Mouse (Mus musculus) thymus, postnatal 4 days (tissue): ENCODE measurements at regions not wholly inside any gene's neighbourhood (a gene's known extent, or its start where the extent isn't known, plus 50 kb on each side); places are given as distances from the start of the nearest gene placed in this dataset.
"Not testable (repeated sequence)": the region's sequence is repeated elsewhere in the genome, so short reads cannot be mapped to it uniquely, and the experiment has no call there.

Experiments
- DNase-seq: peaks from one replicate; pipeline ENCODE4 v3.0.0; 2021

DNA sequence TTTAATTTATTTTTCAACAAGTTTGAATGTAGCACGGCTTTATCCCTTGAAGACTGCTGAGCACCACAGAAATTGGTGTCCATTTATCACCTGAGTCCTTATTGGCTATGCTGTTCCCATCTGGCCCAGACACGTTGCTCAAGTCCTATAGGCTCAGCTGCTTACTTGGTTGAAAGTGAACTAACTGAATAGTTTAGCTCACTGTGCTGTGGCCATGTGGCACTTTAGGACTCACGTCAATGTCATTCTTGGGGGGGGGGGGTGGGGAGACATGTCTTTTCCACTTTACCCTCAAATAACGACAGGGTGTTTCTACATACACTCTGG, 263.1 kb downstream of the Trib2 start:
- DNase-seq: no peak

DNA sequence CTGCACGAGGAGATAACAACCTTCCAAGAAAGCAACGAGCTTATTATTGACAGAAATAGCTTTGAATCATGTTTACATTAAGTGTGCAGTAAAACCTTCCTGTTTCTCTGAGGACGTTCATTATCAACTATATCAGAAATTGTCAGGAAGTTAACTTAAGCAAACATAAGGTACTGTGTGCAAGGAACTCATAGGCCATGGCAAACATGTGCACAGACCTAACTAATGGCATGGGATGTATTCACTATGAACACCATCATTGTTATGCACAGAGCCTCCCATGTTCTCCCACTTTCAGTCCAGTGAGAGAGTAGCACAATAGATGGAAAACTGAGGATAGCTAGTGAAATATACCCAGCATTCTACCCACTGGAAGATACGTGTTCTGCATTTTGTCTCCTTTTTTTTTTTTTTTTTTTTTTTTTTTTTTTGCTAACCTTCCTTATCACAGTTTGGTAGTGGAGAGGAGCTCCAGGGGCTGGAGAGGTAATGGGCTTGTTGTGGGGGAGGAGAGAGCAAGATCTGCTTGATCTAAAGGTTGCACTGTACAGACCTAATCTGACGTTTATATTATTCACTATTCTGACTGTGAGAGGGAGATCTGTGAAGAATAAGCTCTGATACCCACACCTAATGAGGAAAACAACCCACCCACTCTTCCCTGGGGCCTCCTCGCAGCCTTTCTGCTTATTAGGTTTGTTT, 263.6 kb downstream of the Trib2 start:
- no peak for DNase-seq

DNA sequence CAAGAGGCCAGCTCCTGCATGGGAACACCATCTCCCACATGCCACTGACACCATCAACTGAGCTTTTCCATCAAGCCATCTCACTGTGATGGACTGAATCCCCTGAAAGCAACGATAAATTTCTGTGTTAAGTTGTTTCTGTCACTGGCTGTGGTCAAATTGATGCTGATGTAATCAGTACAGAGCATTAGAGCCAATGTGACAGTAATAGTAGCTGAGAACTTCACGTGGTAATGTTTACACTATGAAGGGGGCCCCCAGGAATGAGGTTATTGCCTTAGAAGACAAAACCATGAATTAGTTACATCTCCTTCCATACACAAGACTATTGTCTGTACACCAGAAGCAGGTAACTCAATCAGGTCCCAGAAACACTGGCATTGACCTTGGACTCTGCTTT, 264.5 kb downstream of the Trib2 start:
- no peak for DNase-seq

DNA sequence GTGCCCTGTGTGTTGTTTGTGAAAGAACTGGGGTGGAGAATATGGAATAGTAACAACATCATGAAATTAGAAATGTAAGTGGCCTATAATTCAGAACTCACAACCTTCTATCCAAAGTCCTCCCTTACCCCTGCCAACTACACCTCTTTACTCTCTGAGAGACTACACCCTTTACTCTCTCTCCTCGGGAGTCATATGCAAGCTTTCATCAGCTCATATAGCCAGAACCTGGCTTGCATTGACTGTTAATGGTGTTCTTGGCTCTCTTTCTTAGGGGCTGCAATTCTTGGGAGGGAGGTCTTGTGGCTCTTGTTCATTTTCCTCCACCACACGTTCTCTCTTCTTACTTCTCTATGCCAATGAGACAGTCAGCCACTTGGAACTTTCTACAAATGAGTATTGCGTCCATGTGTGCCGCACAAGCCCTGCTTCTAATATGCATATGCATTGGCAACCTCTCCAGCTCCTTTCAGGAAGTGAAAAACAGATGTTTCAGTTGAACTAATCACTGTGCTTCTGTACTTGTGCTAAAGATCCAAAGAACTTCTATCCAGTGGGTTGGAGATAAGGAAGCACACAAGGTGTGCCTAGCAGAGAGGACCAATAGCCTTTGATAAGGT, 265.3 kb downstream of the Trib2 start:
- no peak for DNase-seq

DNA sequence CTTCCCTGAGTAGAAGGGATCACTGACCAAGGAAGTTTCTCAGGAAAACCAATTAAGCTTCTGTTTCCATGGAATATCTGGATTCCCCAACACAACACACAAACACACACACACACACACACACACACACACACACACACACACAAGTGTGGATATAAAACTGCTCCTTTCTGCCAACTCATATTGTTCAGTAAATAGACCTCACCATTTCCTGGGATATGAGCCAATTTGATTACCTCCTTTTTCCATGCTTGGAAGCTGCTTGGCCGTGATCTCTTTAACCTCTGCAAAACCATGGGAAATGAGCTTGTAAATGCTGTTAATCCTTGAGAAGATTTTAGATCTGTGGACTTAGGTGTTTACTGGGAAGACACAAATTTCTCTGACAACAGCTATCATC, 272.4 kb downstream of the Trib2 start:
- no peak for DNase-seq

DNA sequence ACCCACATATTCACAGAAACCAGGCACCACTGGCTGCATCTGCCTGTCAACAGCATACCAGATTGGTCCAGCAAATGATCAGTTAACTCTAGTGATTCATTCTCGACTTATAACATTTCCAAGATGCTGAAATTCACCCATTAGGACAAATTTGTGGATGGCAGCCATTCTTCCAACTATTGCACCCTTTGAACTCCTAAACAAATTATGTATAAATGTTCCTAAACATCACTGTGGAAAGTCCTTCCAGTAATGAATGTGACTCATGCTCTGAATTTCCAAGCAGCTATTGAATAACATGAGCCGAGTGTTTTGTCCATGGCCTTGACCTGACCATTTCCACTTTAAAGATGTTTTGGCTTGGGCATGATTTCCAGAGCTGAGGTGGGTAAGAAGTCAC, 274.2 kb downstream of the Trib2 start:
- DNase-seq: no peak

DNA sequence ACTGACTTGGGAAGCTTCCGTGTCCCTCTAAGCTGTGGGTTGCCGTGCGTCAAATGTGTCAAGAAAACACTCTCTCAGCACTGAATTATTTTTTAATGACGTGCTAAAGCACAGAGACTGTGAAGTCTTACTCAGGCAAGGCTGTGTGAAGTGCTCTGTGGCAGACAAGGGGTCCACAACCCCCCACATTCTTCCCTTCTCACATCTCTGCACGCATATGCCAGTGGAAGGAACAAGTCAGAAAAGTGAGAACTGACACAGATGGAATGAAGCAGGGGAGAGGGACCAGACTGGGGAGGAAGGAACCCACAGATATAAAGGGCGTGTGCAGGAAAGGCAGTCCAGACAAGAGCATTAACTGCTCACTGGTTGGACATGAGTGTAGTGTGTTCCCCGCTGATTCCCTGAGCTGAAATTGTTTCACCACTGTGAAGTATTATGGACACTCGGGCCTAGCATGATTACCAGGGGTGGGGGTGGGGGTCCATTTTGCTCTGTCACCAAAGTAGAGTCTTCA, 279.8 kb downstream of the Trib2 start:
- DNase-seq: no peak

DNA sequence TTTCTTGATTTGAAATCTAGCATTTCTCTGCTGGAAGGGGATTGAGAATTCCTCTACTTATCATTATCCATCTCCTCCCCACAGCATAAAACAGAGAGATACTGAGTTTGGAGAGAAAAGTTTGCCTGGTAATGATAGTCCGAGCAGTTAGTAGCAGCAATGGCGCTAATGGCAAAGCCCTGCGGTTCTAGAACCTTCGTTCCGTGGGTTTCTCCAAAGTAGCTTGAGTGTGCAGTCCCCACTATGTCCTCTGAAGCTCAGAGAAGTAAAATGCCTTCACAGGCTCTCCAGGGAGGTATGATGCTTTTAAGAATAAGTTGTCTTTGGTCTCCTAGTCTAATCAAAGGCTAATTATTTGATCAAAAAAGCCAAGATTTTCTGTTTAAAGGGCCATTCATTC, 280.5 kb downstream of the Trib2 start:
- no peak for DNase-seq

DNA sequence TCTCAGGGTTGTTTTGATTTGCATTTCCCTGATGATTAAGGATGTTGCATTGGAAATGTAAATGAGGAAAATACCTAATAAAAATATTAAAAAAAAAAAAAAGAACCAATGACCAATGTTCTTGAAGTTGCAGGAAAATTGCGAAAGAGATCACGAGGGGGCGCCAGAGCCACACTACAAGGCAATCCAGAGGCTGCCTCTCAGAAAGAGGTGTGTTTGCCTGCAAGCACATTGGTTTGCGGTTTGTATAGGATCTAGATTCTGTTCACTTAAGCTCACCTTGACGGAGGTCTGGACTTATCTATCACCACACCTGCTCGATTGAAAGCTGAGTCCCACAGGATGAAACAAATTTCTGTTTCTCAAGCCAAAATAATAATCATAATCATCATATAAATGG, 280.9 kb downstream of the Trib2 start:
- DNase-seq: peak; percentile 88

DNA sequence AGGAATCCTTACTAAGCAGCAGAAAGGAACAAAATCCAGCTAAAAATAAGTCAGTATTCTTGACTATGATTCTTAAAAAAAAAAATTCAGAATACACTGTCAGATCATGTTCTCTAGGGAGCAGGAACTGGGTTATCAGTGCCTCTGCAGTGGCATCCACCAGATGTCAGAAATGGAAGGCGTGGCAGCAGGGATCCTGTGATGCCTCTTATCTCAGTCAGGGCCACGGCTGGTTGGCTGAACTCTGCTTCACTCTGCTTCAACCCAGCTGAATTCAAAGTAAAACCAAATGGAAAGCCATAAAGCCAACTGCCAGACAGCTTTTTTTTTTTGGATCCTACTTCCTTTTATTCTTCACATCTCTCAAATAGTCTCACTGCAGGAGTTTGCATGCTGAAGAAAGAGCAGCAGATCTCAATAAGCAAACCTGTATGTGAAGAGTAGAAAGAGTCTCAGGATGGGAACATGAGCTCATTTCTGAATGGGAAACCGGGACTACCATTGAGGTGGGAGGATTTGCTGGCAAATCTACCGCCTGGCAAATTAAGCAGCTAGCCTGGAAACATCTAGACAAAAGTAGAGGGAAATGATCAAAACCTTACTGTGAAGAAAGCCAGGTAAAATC, 295.8 kb downstream of the Trib2 start:
- no peak for DNase-seq

DNA sequence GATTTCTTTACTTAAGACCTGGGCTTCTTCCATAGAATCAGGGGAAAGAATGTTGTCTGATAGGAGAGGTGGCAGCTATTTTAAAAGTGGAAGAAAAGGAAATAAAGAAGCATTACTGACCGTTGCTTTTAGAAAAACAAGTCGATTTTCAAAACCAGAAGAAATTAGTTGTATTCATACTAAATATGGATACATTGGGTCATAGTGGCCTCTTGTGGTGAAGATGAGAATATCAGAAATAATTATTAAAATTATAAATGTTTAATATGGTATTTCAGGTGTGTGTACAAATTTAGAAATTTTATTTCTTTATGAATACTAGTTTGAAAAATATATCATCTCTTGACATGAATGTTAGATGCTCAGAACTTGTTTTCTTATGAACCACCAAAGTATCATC, 304.7 kb downstream of the Trib2 start:
- DNase-seq: no peak

DNA sequence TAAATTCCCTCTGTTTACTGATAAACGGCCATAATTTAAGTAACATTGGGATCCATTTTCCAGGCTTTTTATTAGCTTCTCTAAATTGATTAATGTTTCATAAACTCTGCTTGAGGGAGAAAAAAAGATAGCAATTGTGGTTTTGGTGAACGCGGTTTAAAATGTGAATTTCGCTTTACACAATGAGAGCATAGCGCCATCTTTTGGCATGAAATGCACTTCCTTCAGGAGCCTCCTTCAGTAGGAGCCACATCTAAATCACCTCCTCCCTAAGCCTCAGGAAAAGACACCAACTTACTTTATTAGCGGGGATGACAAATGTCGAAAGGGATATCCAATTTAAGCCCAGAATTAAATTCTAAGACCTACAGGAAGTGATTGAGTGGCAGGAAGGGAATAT, 309.1 kb downstream of the Trib2 start:
- no peak for DNase-seq

DNA sequence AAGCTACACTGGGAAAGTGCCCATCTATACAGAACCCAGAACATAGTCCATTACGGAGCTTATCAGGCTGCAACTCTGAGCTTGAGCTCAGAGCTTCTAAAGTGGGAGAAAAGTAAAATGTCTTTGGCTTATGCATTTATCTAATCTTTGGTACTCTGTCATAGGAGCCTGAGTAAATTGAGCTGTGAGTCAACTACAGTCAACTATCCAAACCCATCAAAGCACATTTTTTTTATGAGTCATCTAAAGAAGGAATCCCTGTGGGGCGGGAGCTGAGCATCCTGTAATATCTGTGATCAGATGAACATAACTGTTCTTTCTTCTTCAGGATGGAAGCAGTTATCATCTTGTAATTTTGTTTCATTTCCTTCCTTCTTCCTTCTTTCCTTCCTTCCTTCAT, 323.1 kb downstream of the Trib2 start:
- no peak for DNase-seq

DNA sequence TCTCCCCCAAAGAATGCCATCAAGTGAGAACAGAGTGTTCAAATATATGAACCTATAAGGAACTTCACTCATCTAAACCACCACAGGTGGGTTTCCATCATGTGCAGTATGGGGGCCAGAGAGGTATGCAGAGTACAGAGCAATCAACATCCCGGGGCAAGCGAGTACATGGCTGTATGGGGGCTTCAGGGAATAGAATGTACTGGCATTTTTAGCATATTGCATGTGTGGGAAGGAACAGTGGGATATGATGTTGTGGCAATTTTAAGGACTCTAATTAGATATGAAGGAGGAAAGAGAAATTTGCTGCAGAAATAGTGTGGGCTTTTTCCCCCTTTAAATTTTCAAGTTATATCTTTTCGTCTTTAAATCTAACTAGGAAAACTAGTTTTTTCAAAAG, 344.0 kb downstream of the Trib2 start:
- DNase-seq: no peak

DNA sequence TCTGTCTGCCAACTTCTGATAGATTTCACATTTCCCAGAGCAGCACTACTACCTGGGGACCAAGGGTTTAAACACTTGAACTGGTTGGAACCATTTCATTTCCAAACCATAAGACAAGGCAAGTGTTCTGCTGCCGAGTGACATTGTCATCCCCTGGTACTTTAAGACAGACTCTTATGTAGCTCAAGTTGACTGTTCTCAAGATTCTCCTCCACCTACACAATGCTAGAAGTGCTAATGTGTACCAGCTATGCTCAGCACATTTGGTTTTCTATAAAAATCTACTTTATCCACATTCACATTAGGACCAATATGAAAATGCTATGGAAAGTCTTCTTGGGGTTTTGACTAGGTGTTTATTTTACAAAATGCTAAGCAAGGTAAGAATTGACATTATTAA, 357.3 kb downstream of the Trib2 start:
- no peak for DNase-seq

DNA sequence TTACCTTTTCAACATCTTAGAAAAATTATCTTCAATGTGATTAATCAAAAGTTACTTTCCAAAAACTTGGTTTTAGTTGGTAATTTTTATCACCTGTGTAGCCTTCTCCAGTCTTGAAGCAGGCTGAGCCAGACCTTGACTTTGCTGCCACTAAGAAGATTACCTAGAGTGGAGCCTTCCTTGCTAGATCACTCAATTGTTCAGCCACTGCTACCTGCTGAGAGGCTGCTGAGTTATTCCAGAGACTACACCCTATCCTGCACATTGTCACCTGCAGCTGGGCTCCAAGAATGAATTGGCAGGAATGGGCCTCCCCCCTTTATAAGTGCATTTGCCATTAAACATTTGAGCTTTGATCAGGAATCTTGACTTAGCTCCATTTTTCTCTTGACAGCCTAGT, 360.4 kb downstream of the Trib2 start:
- DNase-seq: not testable (repeated sequence)

DNA sequence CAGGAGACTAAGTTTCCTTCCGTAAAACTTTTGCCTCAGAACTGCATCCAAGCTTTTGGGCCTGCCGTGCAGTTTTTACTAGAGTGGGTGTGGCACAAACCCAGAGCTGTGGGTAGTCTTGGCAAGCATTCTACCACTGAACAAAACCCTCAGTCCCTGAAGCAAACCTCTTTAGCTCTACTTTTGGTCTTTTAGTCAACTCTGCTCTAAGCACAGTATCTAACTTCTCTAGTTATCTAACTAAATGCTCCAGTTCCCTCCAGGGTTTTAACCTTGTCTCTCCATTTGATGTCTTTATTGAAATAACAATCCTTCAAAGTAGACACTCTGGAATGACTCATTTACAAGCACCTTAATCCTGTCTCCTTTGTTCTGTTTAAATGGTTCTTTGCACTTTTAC, 361.0 kb downstream of the Trib2 start:
- DNase-seq: no peak

DNA sequence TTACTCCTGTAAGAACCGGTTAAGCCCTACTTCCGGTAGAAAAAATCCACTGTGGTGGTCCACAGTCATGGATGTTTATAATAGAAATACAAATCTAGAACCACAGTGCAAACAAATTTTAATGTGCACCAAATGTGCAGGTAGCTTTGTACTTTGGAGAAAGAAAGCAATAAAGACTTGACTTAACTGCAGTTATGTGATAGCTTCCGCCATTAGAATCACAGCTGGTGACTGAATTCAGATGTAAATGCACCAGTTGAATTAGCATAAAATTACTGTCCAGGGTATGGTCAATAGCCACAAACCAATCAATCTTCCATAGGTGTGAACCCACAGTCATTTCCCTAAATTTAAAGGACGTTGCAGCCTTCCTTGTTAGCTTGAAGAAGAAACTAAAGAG, 367.2 kb downstream of the Trib2 start:
- DNase-seq: no peak

DNA sequence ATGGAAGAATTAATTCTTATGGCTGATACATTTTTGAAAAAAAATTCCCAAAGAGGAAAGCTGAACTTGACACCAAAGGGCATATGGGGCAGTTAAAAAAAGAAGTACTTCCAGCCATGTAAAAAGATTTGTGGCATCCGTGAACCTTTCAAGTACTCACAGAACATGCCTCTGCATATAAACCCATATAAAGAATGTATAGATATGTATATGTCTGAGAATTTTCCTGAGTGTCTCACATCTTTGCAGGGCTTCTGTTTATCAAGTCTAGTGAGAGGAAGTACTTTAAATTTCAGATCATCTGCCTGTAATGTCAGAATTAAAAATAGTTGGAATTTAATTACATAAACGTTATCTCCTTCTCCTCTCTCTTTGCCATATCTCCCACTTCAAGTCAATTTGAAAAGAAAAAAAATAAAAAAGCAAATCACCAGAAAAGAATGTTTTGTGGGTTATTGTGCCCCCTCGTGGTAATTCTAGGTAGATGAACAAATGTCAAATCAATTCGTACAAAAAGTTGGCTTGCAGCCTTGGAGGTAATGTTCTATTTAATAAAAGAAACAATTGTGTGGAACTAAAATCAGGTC, 400.4 kb downstream of the Trib2 start:
- no peak for DNase-seq

DNA sequence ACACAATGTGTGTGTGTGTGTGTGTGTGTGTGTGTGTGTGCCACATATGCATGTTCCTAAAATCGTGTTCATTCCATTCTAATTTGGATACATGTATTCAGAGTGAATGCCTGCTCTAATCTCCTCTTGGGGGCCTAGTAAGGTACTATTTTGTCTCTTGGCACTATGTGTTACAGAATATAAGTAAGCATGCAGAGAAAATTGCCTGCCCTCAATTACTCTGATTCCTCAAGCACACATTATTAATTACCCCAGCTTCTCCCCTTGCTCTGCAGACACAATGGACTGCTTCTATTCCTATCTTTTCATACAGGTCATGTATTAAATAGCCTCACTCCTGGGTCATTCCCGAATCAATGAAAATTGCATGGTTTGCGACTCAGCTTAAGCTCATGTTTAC, 406.3 kb downstream of the Trib2 start:
- DNase-seq: no peak

DNA sequence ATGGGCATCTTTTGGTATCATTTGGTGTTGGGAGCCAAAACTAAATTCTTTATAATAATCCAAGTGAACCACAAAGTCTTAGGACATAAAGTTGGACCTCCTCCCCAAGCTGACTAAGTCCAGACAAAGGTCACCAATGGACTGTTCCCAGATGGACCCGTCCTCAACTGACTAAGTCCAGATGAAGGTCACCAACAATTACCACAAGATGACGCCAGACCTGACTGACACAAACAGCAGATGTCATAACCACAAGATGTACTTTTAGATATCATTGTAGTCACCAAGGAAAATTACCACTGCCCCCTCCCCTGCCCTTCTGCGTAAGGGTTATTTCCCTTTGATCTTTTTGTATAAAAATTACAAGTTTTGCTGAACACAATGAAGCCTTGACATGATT, 409.1 kb downstream of the Trib2 start:
- not testable (repeated sequence) for DNase-seq

DNA sequence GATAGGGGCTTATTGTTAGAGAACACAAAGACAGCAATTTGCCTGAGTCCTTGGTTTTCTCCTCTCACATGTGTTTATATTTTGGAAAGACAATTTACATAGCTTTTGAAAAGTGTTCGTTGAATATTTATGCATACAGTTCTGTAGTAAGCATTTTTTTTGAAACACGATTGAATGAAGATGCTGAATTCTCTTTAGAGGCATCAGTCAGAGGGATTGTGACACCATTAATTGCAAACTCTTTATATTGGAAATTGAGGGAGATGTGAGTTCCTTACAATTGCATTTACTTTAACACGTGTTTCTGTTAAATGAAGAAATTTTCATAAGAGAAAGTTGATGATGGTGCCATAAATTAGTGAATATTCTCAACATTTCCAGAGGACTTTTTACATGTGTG, 424.1 kb downstream of the Trib2 start:
- DNase-seq: no peak

DNA sequence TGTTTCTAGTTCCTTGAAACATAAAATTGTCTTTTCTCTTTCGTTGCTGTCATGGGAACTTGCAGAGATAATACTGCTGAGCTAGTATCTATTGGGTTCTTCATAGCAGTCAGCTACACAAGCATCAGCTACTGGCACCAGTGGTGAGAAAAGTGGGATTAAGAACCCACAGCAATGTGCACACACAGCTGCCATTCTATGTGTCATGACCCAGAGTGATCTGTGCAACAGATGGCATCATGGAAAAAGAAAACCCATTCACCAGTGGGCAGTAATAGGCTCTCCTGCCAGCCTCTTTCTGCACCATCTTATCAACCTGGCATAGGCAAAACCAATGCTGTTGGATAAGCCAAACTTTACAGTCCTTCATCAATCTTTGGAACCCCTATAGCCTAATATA, 428.1 kb downstream of the Trib2 start:
- no peak for DNase-seq

DNA sequence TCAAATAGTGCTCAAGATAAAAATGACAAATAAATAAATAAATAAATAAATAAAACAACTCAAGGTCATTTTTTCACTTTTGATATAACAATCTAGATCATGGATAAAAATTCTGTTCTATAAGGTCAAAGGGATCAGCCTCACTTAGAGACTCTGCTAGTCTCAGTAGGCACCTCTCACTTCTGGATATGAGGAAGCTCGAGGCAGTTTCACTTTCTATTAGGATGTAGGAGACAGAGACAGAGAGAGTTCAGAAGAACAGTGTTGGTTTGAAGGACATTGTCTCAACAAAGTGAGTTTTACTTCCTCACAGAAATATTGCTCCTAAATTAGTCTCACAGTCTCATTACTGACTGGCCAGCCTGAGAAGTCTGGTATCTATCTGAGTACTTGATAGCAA, 458.9 kb downstream of the Trib2 start:
- DNase-seq: no peak
